Mouse (Mus musculus) spleen, adult 2 months (tissue): ENCODE data around the gene Txndc2.

ENCODE experiments used
- CTCF ChIP-seq: fragments of 200-500 bp; IDR thresholded peaks from 2 replicates; pipeline ENCODE4 v1.5.1; 2011; ENCODE audit warnings: mild to moderate bottlenecking, inconsistent platforms; ENCODE audit not compliant: insufficient read depth, insufficient read length, insufficient replicate concordance; ENCODE audit errors: extremely low read depth
- POLR2A ChIP-seq: fragments of 200-500 bp; IDR thresholded peaks from 2 replicates; pipeline ENCODE4 v1.6.1; 2011; ENCODE audit warnings: low read depth, low read length, inconsistent platforms

- no peak for TF ChIP-seq POLR2A
- no peak for TF ChIP-seq CTCF
Measured at GRCm38 (mm10) chr17:65677742-65678141, 35.8 kb upstream of the Txndc2 start.
